Mouse (Mus musculus): ENCODE measurements around the gene Xlr4a. TPM values are rescaled to one million over a fixed set of nuclear protein-coding genes. Genes with fewer than 3 reads are reported as not detected.
A peak's percentile ranks its signal among the peaks of the same experiment; 100 is the strongest.
"Not testable (repeated sequence)": the region's sequence is repeated elsewhere in the genome, so short reads cannot be mapped to it uniquely, and the experiment has no call there.

Xlr4a gene
- polyA plus RNA-seq (2012; rRNA removed): 0.59 and 1.1 TPM in 2 replicates

DNA sequence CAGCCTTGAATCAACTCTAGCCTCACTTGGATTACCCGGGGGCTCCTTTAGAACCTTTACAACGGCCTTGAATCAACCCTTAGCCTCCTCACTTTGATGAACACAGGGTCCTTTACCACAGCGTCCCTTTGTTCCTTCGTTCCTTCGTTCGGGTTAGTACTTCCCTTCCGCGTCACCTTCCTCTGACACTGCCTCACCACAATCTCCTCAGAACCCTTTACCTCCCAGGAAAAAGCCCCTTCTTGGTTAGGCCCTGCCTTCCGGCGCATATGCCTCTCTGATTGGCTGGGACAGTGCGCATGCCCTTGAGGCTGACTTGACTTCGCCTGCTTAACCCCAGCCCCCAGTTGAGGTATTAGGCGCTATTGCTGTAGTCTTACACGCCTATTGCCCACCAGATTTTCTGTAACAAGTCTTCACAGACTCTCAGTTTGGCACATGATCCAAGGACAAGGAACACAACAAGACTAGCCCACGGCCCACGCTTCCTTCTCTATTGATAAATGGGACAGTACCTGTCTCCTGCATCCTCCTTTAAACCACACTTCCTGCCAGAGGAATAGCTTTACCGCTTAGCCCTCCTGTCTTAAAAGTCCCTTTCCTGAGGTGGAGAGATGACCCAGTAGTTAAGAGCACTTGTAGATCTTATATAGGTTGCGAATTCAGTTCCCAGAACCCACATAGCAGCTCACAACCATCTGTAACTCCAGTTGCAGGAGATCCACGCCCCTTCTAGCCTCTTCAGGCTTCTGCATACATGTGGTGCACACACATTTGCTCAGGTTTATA, at the start of gene Xlr4a:
Xlr4a (minus strand) TSS at position 212 of the 789 bp plus-strand sequence.
- H3K4me1 ChIP-seq (ENCODE audit: control insufficient read depth, insufficient read depth, low read length); H3K27ac ChIP-seq (ENCODE audit: control insufficient read depth, insufficient read depth, low read depth, low read length): not testable (repeated sequence)
- H3K4me3 ChIP-seq (ENCODE audit: control insufficient read depth, low read depth, low read length): 0 out of 2 replicates have a peak within 1 kb of the TSS, but pooled peaks have one; percentile 13

DNA sequence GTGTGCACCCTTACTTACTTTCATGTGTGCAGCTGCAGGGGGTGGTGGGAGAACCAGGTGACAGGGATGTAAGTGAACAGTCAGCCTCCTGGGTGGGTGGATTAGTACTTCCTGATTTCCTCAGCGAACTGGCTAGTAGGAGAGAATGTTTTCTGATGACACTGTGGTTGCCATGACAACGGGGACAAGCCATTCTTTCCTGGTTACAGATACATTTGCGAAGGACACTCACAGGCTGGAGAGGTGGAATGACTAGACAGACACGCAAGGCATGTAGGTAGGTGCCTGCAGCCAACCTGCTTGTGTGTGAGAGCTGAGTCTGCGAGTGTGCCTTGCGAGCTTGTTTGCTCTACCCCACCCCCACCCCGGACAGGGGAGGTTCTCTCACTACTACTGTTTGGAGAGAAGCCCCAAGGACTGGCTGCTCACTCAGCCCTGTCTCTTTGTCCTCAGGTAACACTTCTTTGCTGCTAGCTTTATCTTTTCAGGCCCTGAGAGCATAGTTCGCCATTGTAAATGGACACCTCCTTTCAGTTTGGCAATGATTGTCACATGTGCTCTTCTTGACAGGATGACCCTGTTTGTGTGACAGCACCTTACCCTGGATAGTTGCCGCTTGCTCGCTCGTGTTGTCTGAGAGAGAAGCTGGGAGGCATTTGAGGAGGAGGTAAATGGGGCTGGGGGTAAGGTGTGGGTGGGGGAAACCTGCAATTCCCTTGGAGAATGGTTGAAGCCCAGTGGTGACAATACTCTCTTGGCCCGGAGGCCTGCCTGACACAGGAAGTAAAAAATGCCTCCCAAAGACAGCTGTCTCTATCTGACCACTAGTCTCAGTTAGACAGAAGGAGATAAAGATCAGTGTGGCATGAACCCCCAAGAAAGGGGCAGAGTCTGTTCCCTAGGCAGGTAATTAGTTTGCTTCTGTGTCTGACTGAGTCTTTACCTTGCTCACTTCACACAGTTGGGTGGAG, 40.9 kb upstream of the Xlr4a start:
- H3K36me3 ChIP-seq (ENCODE audit: control insufficient read depth, insufficient read depth, low read length); H3K4me3 ChIP-seq (ENCODE audit: control insufficient read depth, low read depth, low read length); H3K4me1 ChIP-seq (ENCODE audit: control insufficient read depth, insufficient read depth, low read length); H3K27me3 ChIP-seq (ENCODE audit: control insufficient read depth, insufficient read depth, low read length); H3K27ac ChIP-seq (ENCODE audit: control insufficient read depth, insufficient read depth, low read depth, low read length): not testable (repeated sequence)

More for the DNA sequence above, at the start of gene Xlr4a:
- not testable (repeated sequence) for H3K27me3 ChIP-seq (ENCODE audit: control insufficient read depth, insufficient read depth, low read length); H3K36me3 ChIP-seq (ENCODE audit: control insufficient read depth, insufficient read depth, low read length)

DNA sequence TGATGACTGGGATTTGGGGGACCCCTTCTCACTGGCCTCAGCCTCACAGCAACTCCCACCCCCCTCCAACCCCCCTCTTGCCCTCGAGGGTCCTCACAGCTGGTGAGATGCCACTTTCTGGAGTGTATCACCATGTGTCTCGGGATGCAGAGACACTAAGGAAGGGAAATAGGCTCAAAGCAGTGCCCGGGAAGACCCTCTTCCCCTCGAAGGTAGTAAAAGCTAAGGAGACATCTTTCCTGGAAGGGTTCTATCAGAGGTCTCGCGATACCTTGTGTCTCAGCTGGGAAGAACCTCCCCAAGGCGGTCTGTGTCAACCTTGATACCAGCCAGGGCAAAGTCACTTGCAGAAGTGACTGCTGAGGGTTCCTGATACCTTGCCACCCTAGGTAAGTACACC, 34.5 kb upstream of the Xlr4a start, which contains the start of gene Gm14685:
Gm14685 (plus strand) TSS at position 301 of the 400 bp plus-strand sequence.
- not testable (repeated sequence) for H3K4me3 ChIP-seq (ENCODE audit: control insufficient read depth, low read depth, low read length); H3K27me3 ChIP-seq (ENCODE audit: control insufficient read depth, insufficient read depth, low read length); H3K36me3 ChIP-seq (ENCODE audit: control insufficient read depth, insufficient read depth, low read length); H3K4me1 ChIP-seq (ENCODE audit: control insufficient read depth, insufficient read depth, low read length); H3K27ac ChIP-seq (ENCODE audit: control insufficient read depth, insufficient read depth, low read depth, low read length)

DNA sequence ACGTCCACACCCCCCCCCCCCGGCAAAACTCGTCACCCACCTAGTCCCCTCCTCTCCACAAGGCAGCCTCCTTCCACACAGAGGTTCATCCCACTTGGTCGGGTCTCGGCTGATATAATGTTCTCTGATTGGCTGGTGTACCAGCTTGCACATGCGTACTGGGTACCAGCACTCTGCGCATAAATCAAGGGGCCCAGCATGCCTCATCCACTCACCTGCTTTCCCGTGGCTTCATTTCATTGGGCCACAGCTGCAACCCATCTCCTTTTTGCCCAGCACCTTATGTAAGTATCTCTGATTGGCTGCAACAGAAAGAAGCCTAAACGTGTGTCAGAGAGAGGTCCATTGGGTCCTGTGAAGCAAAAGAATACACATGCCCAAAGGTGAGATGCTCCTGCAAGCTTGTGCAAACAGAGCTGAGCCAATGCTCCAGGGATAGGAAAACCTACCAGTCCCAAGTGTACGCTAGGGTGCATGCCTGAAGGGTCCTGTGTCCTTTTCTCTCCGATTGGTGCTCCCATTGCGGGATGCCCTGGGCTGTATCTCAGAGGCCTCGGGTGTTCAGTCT, 14.7 kb upstream of the Xlr4a start, which contains the start of gene Xlr3a:
Xlr3a (minus strand) TSS at position 155 of the 568 bp plus-strand sequence.
- H3K36me3 ChIP-seq (ENCODE audit: control insufficient read depth, insufficient read depth, low read length); H3K4me1 ChIP-seq (ENCODE audit: control insufficient read depth, insufficient read depth, low read length); H3K27me3 ChIP-seq (ENCODE audit: control insufficient read depth, insufficient read depth, low read length); H3K27ac ChIP-seq (ENCODE audit: control insufficient read depth, insufficient read depth, low read depth, low read length); H3K4me3 ChIP-seq (ENCODE audit: control insufficient read depth, low read depth, low read length): not testable (repeated sequence)

DNA sequence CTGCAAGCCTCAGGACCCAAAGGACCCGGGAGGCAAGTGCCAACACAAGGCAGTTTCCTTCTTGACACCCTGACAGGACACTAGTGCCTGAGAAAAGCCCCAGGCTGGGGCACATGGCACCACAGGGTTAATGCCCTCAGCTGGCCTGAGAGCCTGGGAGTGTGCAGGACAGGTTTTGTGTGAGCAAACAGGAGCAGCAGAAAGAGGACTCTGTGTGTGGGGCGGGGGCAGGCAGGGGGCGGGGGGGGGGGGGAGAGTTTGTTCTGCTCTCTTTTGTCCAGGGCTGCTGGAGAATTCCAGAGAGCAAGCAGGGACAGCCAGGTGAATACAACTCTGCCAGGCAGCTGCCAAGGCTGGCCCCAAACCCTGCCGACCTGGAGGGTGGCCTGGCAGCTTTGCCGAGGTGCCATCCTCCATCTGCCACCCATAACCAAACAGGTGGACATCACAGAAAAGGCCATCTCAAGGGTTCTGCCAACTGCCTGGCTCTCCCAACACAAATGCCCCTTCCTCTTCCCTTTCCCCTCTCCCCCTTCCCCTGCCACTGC, 15.4 kb downstream of the Xlr4a start:
- not testable (repeated sequence) for H3K4me1 ChIP-seq (ENCODE audit: control insufficient read depth, insufficient read depth, low read length); H3K27ac ChIP-seq (ENCODE audit: control insufficient read depth, insufficient read depth, low read depth, low read length); H3K4me3 ChIP-seq (ENCODE audit: control insufficient read depth, low read depth, low read length); H3K27me3 ChIP-seq (ENCODE audit: control insufficient read depth, insufficient read depth, low read length); H3K36me3 ChIP-seq (ENCODE audit: control insufficient read depth, insufficient read depth, low read length)

DNA sequence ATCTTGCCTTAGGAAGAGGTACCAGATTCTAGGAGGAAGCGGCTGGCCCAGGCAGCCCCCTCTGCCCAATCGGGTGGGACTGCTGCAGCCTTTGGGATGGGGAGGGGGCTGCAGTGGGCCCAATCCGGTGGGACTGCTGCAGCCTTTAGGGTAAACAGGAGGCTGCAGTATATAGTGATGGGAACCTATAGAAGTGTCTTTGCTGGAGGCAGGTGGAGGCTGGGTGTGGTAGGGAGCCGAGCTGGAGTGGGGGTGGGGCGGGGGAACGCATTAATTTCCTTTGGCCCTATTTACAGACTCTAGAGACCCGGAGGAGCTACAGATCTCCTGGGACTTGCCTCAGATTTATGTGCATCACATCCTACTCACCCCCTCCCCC, 17.9 kb downstream of the Xlr4a start, which contains the start of gene Pnma3:
Pnma3 (plus strand) TSS at position 373 of the 379 bp plus-strand sequence.
- peaks cover 8% of the 10 kb centered on the region for H3K4me1 ChIP-seq (ENCODE audit: control insufficient read depth, insufficient read depth, low read length)
- peak within 1 kb of the TSS; percentile 21; the same call in 1 of the 2 replicates for H3K4me3 ChIP-seq (ENCODE audit: control insufficient read depth, low read depth, low read length)
- H3K36me3 ChIP-seq (ENCODE audit: control insufficient read depth, insufficient read depth, low read length): no peaks in the 10 kb centered on the region
- H3K27me3 ChIP-seq (ENCODE audit: control insufficient read depth, insufficient read depth, low read length): no peaks in the 10 kb centered on the region
- H3K27ac ChIP-seq (ENCODE audit: control insufficient read depth, insufficient read depth, low read depth, low read length): no peak within 1 kb of the TSS
- no peak for TF ChIP-seq CTCF (IDR thresholded peaks at IDR 0.05; ENCODE audit: control insufficient read depth, insufficient read depth, insufficient replicate concordance, low read depth, low read length)
- no peak for TF ChIP-seq POLR2A (IDR thresholded peaks at IDR 0.05; ENCODE audit: control insufficient read depth, low read depth, low read length)

DNA sequence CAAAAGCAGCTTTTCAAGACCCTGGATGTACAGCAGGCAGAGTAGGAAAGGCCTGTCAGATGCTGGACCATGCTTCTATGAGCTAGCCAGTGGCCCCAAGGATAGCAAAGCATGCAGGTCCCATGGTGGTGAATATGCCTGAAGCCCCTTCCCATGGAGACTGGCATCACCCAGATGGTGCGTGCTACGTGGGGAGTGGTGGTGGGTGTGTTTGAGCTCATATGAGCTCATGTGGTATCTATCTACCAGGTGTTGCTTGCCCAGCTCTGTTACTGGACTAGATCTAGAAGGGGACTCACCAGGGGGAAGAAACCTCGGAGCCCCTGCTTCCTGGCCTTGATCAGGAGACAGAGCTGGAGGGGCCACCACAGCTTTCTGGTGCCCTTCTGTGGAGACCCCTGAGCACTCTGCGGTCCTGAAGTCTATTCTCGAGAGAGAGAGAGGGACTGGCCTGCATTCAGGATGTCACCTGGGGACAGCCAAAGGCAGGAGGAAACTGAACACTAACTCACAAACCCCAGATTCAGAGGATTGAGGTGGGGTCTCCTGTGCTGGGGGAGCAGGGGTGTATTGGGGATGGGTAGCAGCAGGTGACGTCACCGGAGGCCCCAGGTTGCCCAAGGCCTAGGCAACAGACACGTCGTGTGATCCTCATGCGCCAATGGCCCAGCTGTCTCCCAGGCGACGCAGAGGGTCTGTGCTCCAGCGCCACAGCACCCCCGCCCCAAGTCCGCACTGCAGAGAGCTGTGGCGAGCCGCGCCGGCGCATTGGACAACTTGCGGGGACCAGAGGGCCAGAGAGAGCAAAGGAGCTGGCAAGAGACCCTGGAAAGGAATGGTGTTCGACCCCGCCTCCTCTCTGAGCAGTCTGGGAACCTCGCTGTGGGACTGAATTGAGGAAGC, 18.5 kb downstream of the Xlr4a start:
- peak overlapping the region; percentile 21; the same call in 1 of the 2 replicates for H3K4me3 ChIP-seq (ENCODE audit: control insufficient read depth, low read depth, low read length)
- H3K27ac ChIP-seq (ENCODE audit: control insufficient read depth, insufficient read depth, low read depth, low read length): no peak overlapping the region
- no peaks in the 10 kb centered on the region for H3K36me3 ChIP-seq (ENCODE audit: control insufficient read depth, insufficient read depth, low read length)

More for the DNA sequence above, 18.5 kb downstream of the Xlr4a start:
- H3K4me1 ChIP-seq (ENCODE audit: control insufficient read depth, insufficient read depth, low read length): peaks cover 8% of the 10 kb centered on the region
- no peaks in the 10 kb centered on the region for H3K27me3 ChIP-seq (ENCODE audit: control insufficient read depth, insufficient read depth, low read length)
- TF ChIP-seq POLR2A (IDR thresholded peaks at IDR 0.05; ENCODE audit: control insufficient read depth, low read depth, low read length): no peak
- no peak for TF ChIP-seq CTCF (IDR thresholded peaks at IDR 0.05; ENCODE audit: control insufficient read depth, insufficient read depth, insufficient replicate concordance, low read depth, low read length)
